Mouse (Mus musculus) liver, embryonic 14.5 days (tissue): ENCODE data around the gene Mprip. TPM values are rescaled to one million over a fixed set of nuclear protein-coding genes. Genes with fewer than 3 reads are reported as not detected.

ENCODE experiments used
- ATAC-seq: fragments of 200-750 bp; cut with Nextera tagmentation; 2 replicates; pipeline ENCODE4 v1.8.0; 2017; ENCODE audit warnings: moderate number of reproducible peaks, mild to moderate bottlenecking, moderate library complexity; ENCODE audit not compliant: insufficient read depth
- DNase-seq, 3 experiments: peaks; one replicate each; pipeline ENCODE4 v3.0.0-alpha.2; 2012 to 2013; ENCODE audit warnings: low read depth in 3 of 3, low spot score in 3 of 3
- H3K27ac ChIP-seq: fragments of 300-500 bp; sonication (generic); 2 replicates; pipeline ENCODE4 v1.5.1; 2014; ENCODE audit warnings: moderate library complexity, mild to moderate bottlenecking, control low read depth, inconsistent platforms
- H3K27me3 ChIP-seq: fragments of 300-500 bp; sonication (generic); 2 replicates; pipeline ENCODE4 v1.6.1; 2014; ENCODE audit warnings: mild to moderate bottlenecking, low read length, moderate library complexity; ENCODE audit not compliant: control insufficient read depth, insufficient read depth
- H3K36me3 ChIP-seq: fragments of 300-500 bp; sonication (generic); replicated peaks from 2 replicates; pipeline ENCODE4 v1.6.1; 2014; ENCODE audit warnings: low read depth; ENCODE audit not compliant: control insufficient read depth, insufficient read depth
- H3K4me1 ChIP-seq, 2 experiments: fragments of 200-500 bp in 1 of 2; fragments of 300-500 bp in 1 of 2; sonication (generic) in 1 of 2; replicated peaks; 2 replicates each; pipeline ENCODE4 v1.6.1; 2012 to 2014; ENCODE audit warnings: antibody characterized with exemption in 1 of 2, inconsistent platforms in 1 of 2, low read length in 1 of 2; ENCODE audit not compliant: control insufficient read depth in 2 of 2, insufficient read depth in 2 of 2
- H3K4me2 ChIP-seq: fragments of 300-500 bp; sonication (generic); 2 replicates; pipeline ENCODE4 v1.6.1; 2014; ENCODE audit warnings: low read depth, mild to moderate bottlenecking, control low read depth, moderate library complexity
- H3K4me3 ChIP-seq, 2 experiments: fragments of 200-500 bp in 1 of 2; fragments of 300-500 bp in 1 of 2; sonication (generic) in 1 of 2; 2 replicates each; pipeline ENCODE4 v1.5.1; 2012 to 2014; ENCODE audit warnings: low read depth in 2 of 2, low read length in 2 of 2, mild to moderate bottlenecking in 2 of 2, control low read depth in 1 of 2, inconsistent platforms in 1 of 2, moderate library complexity in 1 of 2; ENCODE audit not compliant: insufficient read depth in 1 of 2
- H3K9ac ChIP-seq: fragments of 300-500 bp; sonication (generic); replicated peaks from 2 replicates; pipeline ENCODE4 v1.6.1; 2014; ENCODE audit warnings: mild to moderate bottlenecking, control low read depth, moderate library complexity
- H3K9me3 ChIP-seq: fragments of 300-500 bp; sonication (generic); 2 replicates; pipeline ENCODE4 v1.6.1; 2016; ENCODE audit warnings: low read length, mixed read lengths; ENCODE audit not compliant: control insufficient read depth
- CTCF ChIP-seq: IDR thresholded peaks from 2 replicates; pipeline ENCODE4 v1.5.1; 2016; ENCODE audit warnings: antibody characterized with exemption, low read depth, control low read depth
- EP300 ChIP-seq: IDR thresholded peaks from 2 replicates; pipeline ENCODE4 v1.6.1; 2016; ENCODE audit warnings: antibody characterized with exemption, low read depth
- WGBS: fragments of 180-500 bp; shearing (Covaris S2); extraction: QIAGEN DNeasy Blood & Tissue Kit; methylation state at CpG from one replicate; pipeline ENCODE4 v1.1.7; 2014; ENCODE audit not compliant: insufficient replicate concordance; 5-methylcytosine and 5-hydroxymethylcytosine counted together
- polyA plus RNA-seq, 2 experiments: library from polyadenylated mRNA; depleted of rRNA in 1 of 2; stranded (reverse) in 1 of 2; unstranded in 1 of 2; fragments of >200 nt; fragmentation: Nextera tagmentation in 1 of 2; extraction: Ambion mirVana in 1 of 2; gene quantifications; 2 replicates each; pipeline versions ENCODE4 v1.2.1 to v1.2.3; 2012 to 2014

Mprip gene
- polyA plus RNA-seq, 2 experiments = 10.2 to 14.6 TPM

DNA sequence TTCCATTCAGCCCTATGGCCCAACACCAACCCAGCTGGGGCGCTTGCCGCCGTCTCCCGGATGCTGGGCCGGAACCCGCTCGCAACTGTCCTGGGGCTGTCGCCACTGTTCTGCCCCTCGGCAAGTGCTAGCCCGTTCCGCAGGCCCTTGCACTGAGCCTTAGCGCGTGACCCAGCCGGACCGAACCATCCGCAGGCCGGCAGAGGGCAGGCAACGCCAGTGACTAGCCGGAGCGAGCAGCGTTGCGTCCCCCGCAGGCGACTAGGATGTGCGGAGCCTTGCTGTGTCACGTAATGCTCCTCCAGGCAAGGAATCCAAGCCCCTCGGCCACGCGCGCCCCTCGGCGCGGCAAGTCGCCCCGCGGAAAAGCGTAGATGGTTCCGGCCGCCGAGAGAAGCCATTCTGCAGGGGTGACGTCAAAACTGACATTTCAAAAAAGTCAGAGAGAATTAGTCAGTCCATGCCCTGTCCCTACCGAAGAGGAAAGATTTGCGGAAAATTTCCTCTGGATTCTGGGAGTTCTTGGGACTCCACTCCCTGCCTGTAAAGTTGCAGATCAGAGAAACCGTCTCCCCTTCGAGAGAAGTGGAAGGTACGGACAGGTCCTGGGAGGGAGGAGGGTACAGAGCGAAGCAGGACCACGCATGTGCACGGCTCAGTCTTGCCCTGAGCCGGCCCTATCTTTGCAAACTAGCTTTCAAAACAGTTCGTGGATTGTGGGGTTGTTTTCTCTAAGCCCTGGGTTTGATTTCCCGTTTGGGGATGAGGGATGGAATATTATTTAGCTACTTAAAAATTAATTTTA lies 148.8 kb downstream of the Mprip start, which contains the start of gene Flcn:
Gene Flcn (minus strand): TSS at position 347 of the 805 bp plus-strand sequence.
- ATAC-seq = peak; percentile 91
- H3K9ac ChIP-seq = peak within 1 kb of the TSS; percentile 96
- peak; percentile 74 to 79 (median 76) for DNase-seq
- peak within 1 kb of the TSS; percentile 89 for H3K4me2 ChIP-seq
- no peaks in the 10 kb centered on the region for H3K27me3 ChIP-seq
- peak within 1 kb of the TSS; percentile 72 to 73 for H3K4me3 ChIP-seq
- no peaks in the 10 kb centered on the region for H3K9me3 ChIP-seq
- WGBS = under 1% methylated on average over 52 of the region's 52 CpGs
- peaks cover 4% of the 10 kb centered on the region for H3K36me3 ChIP-seq
- H3K4me1 ChIP-seq = peaks cover 12 to 15% of the 10 kb centered on the region in 2 experiments
- peak within 1 kb of the TSS; percentile 87 for H3K27ac ChIP-seq
- peak; percentile 62 for TF ChIP-seq EP300
- TF ChIP-seq CTCF = peak; percentile 68

GRCm38 (mm10) chr11:59810480-59811158 lies 149.5 kb downstream of the Mprip start:
- Histone ChIP-seq H3K4me1 (peaks cover 12 to 16% of the 10 kb centered on the region in 2 experiments), H3K4me2 (peak overlapping the region; percentile 89), H3K27me3 (no peaks in the 10 kb centered on the region), H3K9me3 (no peaks in the 10 kb centered on the region), H3K36me3 (peaks cover 4% of the 10 kb centered on the region), H3K9ac (peak overlapping the region; percentile 96), H3K4me3 (peak overlapping the region; percentile 72 to 73), H3K27ac (peak overlapping the region; percentile 87)
- ATAC-seq (no peak), DNase-seq (peak in 2 of 3 experiments; percentile 10 to 12)
- TF ChIP-seq CTCF (0 out of 2 replicates have a peak, but pooled peaks have one; percentile 4), EP300 (no peak)
- WGBS = 35% methylated on average over 14 of the region's 14 CpGs

- H3K4me1 ChIP-seq = peaks cover 12 to 16% of the 10 kb centered on the region in 2 experiments
- peak overlapping the region; percentile 89 for H3K4me2 ChIP-seq
- H3K27ac ChIP-seq = no peak overlapping the region; the same call in 1 of the 2 replicates
- no peaks in the 10 kb centered on the region for H3K9me3 ChIP-seq
- ATAC-seq (no peak), DNase-seq (no peak)
- WGBS = 69% methylated on average over 4 of the region's 4 CpGs
- H3K9ac ChIP-seq = peak overlapping the region; percentile 37; the same call in 1 of the 2 replicates
- peak overlapping the region in 1 of 2 experiments; percentile 73; a peak in 2 of 4 replicates for H3K4me3 ChIP-seq
- H3K36me3 ChIP-seq = peaks cover 4% of the 10 kb centered on the region
- H3K27me3 ChIP-seq = no peaks in the 10 kb centered on the region
- TF ChIP-seq EP300 (no peak), CTCF (no peak)
Measured at GRCm38 (mm10) chr11:59811211-59811610, 150.1 kb downstream of the Mprip start.

DNA sequence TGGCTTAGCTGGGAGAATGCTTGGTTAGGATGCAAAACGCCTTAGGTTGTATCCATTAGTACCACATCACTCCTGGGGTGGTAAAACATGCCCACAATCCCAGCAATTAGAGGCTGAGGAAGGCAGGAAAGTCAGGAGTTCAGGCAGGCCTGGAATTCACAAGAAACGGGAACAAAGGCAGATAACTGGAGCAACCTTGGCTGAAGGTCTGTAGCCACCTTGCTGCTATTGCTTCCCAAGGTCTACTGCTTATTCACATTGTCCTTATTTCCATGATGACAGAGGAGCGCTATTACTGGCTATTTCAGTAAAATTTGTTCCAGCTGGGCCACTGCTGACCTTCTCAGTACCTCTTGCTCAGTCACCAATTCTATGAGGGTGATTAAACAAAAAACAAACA lies 152.2 kb downstream of the Mprip start:
- Histone ChIP-seq H3K4me2 (no peak overlapping the region), H3K27ac (no peak overlapping the region), H3K4me3 (no peak overlapping the region), H3K4me1 (peaks cover 12 to 16% of the 10 kb centered on the region in 2 experiments), H3K36me3 (peaks cover 16% of the 10 kb centered on the region), H3K9me3 (no peaks in the 10 kb centered on the region), H3K9ac (no peak overlapping the region), H3K27me3 (no peaks in the 10 kb centered on the region)
- no peak for TF ChIP-seq CTCF
- TF ChIP-seq EP300 = no peak
- no peak for ATAC-seq
- no peak for DNase-seq
- 63% methylated on average over 3 of the region's 3 CpGs for WGBS

DNA sequence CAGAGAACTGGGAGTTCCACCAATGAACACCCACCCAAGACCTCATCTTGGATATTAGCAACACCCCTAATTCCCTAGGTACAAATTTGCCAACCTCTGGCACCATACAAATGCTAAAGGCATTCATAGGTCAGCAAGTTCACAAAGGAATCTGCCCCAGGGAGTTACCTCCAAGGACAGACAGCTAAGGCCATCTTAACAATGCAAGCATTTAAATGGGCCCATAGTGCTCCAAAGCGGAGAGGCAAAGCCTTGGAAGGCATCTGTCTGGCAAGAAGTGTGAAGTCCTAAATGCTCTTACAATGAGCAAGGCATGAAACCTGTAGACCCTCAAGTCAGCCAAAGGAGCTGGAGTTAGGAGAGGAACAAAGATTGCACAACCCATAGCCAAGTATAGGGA lies 153.2 kb downstream of the Mprip start:
- H3K9ac ChIP-seq = no peak overlapping the region
- DNase-seq (no peak), ATAC-seq (no peak)
- 81% methylated on average over 1 of the region's 1 CpGs for WGBS
- H3K4me1 ChIP-seq = peaks cover 5 to 9% of the 10 kb centered on the region in 2 experiments; a peak in 3 of 4 replicates
- peaks cover 26% of the 10 kb centered on the region for H3K36me3 ChIP-seq
- no peak overlapping the region for H3K4me3 ChIP-seq
- H3K27ac ChIP-seq = no peak overlapping the region
- TF ChIP-seq CTCF (no peak), EP300 (no peak)
- H3K27me3 ChIP-seq = no peaks in the 10 kb centered on the region
- no peaks in the 10 kb centered on the region for H3K9me3 ChIP-seq
- H3K4me2 ChIP-seq = no peak overlapping the region
